Mouse (Mus musculus) heart, embryonic 13.5 days (tissue): Measurements from ENCODE around the gene Igf2bp3. TPM values are rescaled to one million over a fixed set of nuclear protein-coding genes. Genes with fewer than 3 reads are reported as not detected.

ENCODE experiments used
- ATAC-seq: fragments of 200-750 bp; cut with Nextera tagmentation; 2 replicates; pipeline ENCODE4 v1.8.0; 2017; ENCODE audit warnings: moderate TSS enrichment; ENCODE audit not compliant: insufficient number of reproducible peaks, low FRiP score, low TSS enrichment; ENCODE audit errors: extremely low read depth
- H3K27ac ChIP-seq: fragments of 300-500 bp; sonication (generic); replicated peaks from 2 replicates; pipeline ENCODE4 v1.5.1; 2015; ENCODE audit warnings: moderate library complexity, mild to moderate bottlenecking, inconsistent platforms
- H3K27me3 ChIP-seq: fragments of 300-500 bp; sonication (generic); replicated peaks from 2 replicates; pipeline ENCODE4 v1.6.1; 2015; ENCODE audit warnings: mild to moderate bottlenecking, inconsistent platforms
- H3K36me3 ChIP-seq: fragments of 300-500 bp; sonication (generic); 2 replicates; pipeline ENCODE4 v1.6.1; 2015; ENCODE audit warnings: mild to moderate bottlenecking, inconsistent platforms
- H3K4me1 ChIP-seq: fragments of 300-500 bp; sonication (generic); 2 replicates; pipeline ENCODE4 v1.6.1; 2015; ENCODE audit warnings: inconsistent platforms
- H3K4me2 ChIP-seq: fragments of 300-500 bp; sonication (generic); 2 replicates; pipeline ENCODE4 v1.6.1; 2015; ENCODE audit warnings: inconsistent platforms, mild to moderate bottlenecking, moderate library complexity
- H3K4me3 ChIP-seq: fragments of 300-500 bp; sonication (generic); 2 replicates; pipeline ENCODE4 v1.5.1; 2015; ENCODE audit warnings: moderate library complexity, mild to moderate bottlenecking, inconsistent platforms
- H3K9ac ChIP-seq: fragments of 300-500 bp; sonication (generic); 2 replicates; pipeline ENCODE4 v1.6.1; 2015; ENCODE audit warnings: inconsistent platforms, mild to moderate bottlenecking, moderate library complexity
- H3K9me3 ChIP-seq: fragments of 300-500 bp; sonication (generic); 2 replicates; pipeline ENCODE4 v1.6.1; 2016; ENCODE audit warnings: inconsistent platforms
- WGBS: fragments of 180-500 bp; shearing (Covaris S2); methylation state at CpG from one replicate; pipeline ENCODE4 v1.1.7; 2015; ENCODE audit warnings: mixed read lengths; 5-methylcytosine and 5-hydroxymethylcytosine counted together
- polyA plus RNA-seq: library from polyadenylated mRNA; unstranded; fragments of >200 nt; fragmentation: Nextera tagmentation; extraction: Ambion mirVana; gene quantifications from 2 replicates; pipeline ENCODE4 v1.2.1, GENCODE M21; 2015

Gene Igf2bp3
- polyA plus RNA-seq, 1 experiment from 2014 or later, result 39.2 TPM

DNA sequence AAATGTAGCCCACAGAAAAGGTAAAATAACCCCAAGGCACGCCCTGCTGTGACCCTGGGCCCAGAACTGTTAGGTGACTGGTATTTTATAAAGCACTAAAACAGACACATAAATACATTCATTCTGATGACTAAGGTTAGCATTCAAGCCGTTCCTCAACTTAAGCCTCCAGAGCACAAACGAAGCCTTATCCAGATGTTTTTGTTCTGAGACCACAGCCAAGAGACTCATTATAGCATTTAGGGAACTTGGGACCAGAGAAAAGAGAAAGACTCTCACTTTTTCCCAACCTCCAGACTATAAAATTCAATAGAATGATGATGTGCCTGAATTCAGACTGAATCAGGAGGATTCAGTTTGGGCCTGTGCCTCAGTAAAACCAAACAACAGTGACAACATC is 46.1 kb downstream of the Igf2bp3 start:
- ATAC-seq, result no peak
- Histone ChIP-seq H3K4me3 (no peak overlapping the region), H3K27ac (no peak overlapping the region), H3K4me1 (peaks cover 60% of the 10 kb centered on the region), H3K27me3 (no peaks in the 10 kb centered on the region), H3K36me3 (peaks cover 6% of the 10 kb centered on the region; the same call in 1 of the 2 replicates), H3K4me2 (no peak overlapping the region), H3K9ac (no peak overlapping the region), H3K9me3 (no peaks in the 10 kb centered on the region)
- WGBS, result 69% methylated on average over 3 of the region's 3 CpGs

DNA sequence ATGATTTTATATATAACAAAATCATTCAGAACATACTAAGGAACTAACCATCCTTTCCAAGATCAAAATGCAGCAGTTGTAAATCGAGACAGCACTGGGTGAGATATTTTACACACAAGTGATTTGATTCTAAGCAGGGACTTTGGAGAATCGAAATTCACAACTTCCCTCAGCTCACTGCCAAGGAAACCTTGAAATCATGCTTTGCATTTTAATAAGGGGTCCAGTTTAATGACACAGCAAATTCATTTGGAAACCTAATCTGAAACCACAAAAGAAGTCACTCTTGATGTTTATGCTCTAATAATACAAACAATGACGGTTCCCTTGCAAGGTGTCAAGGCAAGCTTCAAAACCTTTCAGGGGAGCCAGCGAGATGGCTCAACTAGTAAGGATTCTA is 47.4 kb downstream of the Igf2bp3 start:
- Histone ChIP-seq H3K27me3 (no peaks in the 10 kb centered on the region), H3K4me2 (no peak overlapping the region), H3K36me3 (peaks cover 6% of the 10 kb centered on the region; the same call in 1 of the 2 replicates), H3K4me3 (no peak overlapping the region), H3K27ac (no peak overlapping the region), H3K9me3 (no peaks in the 10 kb centered on the region), H3K4me1 (peaks cover 57% of the 10 kb centered on the region), H3K9ac (no peak overlapping the region)
- no peak for ATAC-seq
- WGBS, result 81% methylated on average over 4 of the region's 4 CpGs

DNA sequence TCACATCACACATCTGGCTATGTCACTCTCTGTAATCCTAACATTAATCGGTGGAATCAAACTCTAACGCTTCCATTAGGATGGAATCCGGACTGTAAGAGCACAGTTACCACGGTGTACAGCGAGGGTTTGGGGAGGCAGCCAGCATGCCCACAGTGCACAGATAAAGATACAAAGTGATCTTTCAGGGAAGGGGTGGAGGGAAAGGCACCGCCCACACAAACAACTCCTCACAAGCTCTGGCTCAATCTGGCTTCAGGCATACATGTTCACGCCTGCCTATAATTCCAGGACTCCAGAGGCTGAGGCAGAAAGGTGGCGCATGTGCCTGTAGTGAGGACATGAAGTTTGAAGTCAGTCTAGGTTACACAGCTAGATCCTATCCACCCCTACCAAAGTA is 48.4 kb downstream of the Igf2bp3 start:
- no peak overlapping the region for H3K27ac ChIP-seq
- 64% methylated on average over 8 of the region's 8 CpGs for WGBS
- no peaks in the 10 kb centered on the region for H3K27me3 ChIP-seq
- H3K4me3 ChIP-seq, result no peak overlapping the region
- no peaks in the 10 kb centered on the region for H3K9me3 ChIP-seq
- peaks cover 6% of the 10 kb centered on the region; the same call in 1 of the 2 replicates for H3K36me3 ChIP-seq
- H3K4me1 ChIP-seq, result peaks cover 60% of the 10 kb centered on the region
- no peak overlapping the region for H3K4me2 ChIP-seq
- H3K9ac ChIP-seq, result no peak overlapping the region
- ATAC-seq, result no peak

DNA sequence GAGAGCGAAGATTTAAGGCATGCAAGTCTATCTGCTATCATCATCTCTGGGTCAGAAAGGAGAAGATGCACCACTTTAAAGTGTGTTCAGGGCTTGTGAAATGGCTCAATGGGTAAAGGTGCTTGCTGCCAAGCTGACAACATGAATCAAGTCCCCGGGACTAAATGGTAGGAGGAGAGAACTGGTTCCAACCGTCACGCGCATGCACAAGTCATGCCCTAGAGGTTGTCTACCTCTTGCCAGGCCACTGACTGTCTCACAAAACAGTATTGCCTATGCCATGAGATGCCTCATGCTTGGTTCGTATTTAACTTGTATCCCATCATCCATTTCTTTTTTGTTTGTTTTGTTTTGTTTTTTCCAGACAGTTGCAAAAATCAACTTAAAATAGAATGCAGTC is 48.9 kb downstream of the Igf2bp3 start:
- H3K9me3 ChIP-seq, result no peaks in the 10 kb centered on the region
- H3K9ac ChIP-seq, result no peak overlapping the region
- H3K27ac ChIP-seq, result no peak overlapping the region
- H3K4me3 ChIP-seq, result no peak overlapping the region
- no peak overlapping the region for H3K4me2 ChIP-seq
- no peak for ATAC-seq
- peaks cover 6% of the 10 kb centered on the region; the same call in 1 of the 2 replicates for H3K36me3 ChIP-seq
- 88% methylated on average over 6 of the region's 6 CpGs for WGBS
- no peaks in the 10 kb centered on the region for H3K27me3 ChIP-seq
- peaks cover 59% of the 10 kb centered on the region for H3K4me1 ChIP-seq

DNA sequence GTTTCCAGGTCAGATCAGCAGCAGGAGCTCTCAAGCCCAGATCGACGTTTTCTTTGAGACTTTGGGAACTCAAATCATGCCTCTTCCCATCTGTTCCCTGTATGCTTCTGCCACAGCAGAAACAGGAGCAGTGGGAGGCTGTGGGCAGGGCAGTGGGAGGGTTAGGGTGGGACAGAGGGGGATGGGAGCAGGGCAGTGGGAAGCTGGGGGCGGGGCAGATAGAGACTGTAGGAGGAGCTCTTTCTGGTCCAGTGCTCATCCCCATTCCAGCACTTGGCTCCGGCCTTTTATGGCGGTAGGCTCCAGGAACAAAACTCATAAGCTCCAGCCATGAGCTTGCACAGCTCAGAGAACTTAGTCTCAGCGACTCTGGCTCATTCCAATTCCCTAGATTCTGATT is 49.7 kb downstream of the Igf2bp3 start:
- Histone ChIP-seq H3K27ac (no peak overlapping the region), H3K36me3 (peaks cover 6% of the 10 kb centered on the region; the same call in 1 of the 2 replicates), H3K9me3 (no peaks in the 10 kb centered on the region), H3K4me2 (no peak overlapping the region), H3K9ac (no peak overlapping the region), H3K27me3 (no peaks in the 10 kb centered on the region), H3K4me1 (peaks cover 66% of the 10 kb centered on the region), H3K4me3 (no peak overlapping the region)
- WGBS, result 54% methylated on average over 6 of the region's 6 CpGs
- ATAC-seq, result no peak; the same call in 1 of the 2 replicates

DNA sequence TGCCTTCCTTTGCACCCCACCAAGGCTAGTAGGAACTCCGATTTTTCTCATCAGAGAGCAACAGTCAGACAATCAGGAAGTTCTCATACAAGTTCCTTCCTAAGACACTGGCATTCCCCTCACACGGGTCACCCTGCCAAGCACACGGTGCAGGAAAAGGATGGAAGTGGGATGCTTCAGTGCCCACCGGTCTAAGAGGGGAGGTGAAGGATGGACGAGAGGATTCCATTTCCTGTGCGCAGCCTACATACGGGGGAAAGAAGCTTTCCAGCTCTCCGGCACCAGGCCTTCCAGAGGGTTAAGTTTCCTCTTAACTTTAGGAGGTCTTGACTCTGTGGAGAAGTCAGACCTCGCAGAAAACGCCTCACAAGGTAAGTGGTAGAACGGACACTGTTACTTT is 50.1 kb downstream of the Igf2bp3 start:
- H3K36me3 ChIP-seq, result peaks cover 6% of the 10 kb centered on the region; the same call in 1 of the 2 replicates
- H3K4me1 ChIP-seq, result peaks cover 70% of the 10 kb centered on the region
- 71% methylated on average over 11 of the region's 11 CpGs for WGBS
- H3K4me2 ChIP-seq, result no peak overlapping the region
- H3K9ac ChIP-seq, result no peak overlapping the region
- no peak for ATAC-seq
- H3K27me3 ChIP-seq, result no peaks in the 10 kb centered on the region
- H3K4me3 ChIP-seq, result no peak overlapping the region
- H3K9me3 ChIP-seq, result no peaks in the 10 kb centered on the region
- H3K27ac ChIP-seq, result no peak overlapping the region

DNA sequence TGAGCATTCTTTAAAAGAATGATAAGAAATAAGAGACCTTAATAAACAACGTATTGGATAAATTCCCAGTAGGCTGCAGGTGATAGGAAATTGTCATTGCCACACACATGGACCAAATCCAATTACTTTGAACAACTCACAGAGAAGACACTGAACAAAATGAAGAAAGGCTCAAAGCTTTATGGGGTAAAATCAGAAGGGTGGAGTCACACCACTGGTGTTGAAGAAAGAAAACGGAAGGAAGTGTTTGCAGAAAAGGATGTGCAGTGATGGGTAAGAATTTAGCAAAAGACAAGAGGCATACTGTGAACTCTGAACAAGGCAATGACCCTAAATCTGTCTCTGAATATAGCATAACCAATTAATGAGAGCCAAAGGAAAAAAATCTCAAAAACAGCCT is 54.8 kb downstream of the Igf2bp3 start:
- Histone ChIP-seq H3K4me2 (no peak overlapping the region), H3K9ac (no peak overlapping the region), H3K4me3 (no peak overlapping the region), H3K27me3 (no peaks in the 10 kb centered on the region), H3K27ac (no peak overlapping the region), H3K4me1 (peaks cover 74% of the 10 kb centered on the region), H3K9me3 (no peaks in the 10 kb centered on the region), H3K36me3 (no peaks in the 10 kb centered on the region; the same call in 1 of the 2 replicates)
- no peak for ATAC-seq
- 65% methylated on average over 2 of the region's 2 CpGs for WGBS

DNA sequence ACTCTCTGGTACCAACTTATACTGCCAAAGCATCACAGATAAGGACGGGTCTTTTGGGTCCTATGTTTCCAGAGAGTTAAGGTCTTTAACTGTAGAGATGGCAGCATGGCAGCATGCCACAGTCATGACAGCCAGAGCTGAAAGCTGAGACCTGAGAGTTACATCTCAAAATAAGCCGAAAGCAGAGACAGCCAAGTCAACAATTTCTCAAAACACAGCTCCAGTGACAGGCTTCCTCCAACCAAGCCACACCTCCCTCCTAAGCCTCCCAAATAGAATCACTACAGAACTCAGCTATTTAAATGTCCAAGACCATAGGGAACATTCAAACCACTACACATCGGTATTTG is 58.0 kb downstream of the Igf2bp3 start:
- Histone ChIP-seq H3K9ac (no peak overlapping the region), H3K27ac (no peak overlapping the region), H3K9me3 (no peaks in the 10 kb centered on the region), H3K4me2 (no peak overlapping the region), H3K4me1 (peaks cover 57% of the 10 kb centered on the region), H3K36me3 (no peaks in the 10 kb centered on the region; the same call in 1 of the 2 replicates), H3K4me3 (no peak overlapping the region), H3K27me3 (no peaks in the 10 kb centered on the region)
- no peak for ATAC-seq
- 54% methylated on average over 3 of the region's 3 CpGs for WGBS

DNA sequence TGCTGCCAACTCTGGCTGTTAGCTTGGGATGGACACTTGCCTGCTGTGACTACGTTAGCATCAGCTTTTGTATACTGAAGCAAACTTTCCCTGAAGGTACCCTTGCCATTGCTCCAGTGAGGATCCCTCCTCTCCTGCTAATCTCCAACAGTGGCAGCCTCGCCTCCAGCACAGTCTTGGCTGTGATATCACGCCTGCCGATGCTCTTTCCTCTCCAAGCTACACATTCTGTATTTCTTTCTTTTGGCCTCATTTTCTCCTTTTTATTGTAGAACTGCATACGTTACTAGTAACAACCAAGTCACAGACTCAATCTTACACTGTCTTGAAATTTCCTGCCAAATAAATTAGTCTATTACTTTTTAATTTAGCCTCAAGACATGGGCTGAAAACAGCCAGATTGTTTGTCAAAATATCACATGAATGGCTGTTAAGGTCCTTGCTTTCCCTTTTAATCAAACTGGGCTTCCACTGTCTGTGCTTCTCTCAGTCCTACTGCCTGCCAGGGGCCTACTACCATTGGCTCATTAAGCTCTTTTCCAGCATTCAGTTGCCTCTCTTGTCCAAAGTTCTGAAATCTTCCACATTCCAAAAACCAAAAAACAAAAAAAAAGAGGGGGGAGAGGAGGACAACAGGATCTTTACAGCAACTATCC is 58.5 kb downstream of the Igf2bp3 start:
- Histone ChIP-seq H3K27ac (no peak overlapping the region), H3K9me3 (no peaks in the 10 kb centered on the region), H3K9ac (no peak overlapping the region), H3K4me3 (no peak overlapping the region), H3K4me2 (no peak overlapping the region), H3K4me1 (peaks cover 61% of the 10 kb centered on the region), H3K27me3 (no peaks in the 10 kb centered on the region), H3K36me3 (no peaks in the 10 kb centered on the region; the same call in 1 of the 2 replicates)
- WGBS, result 72% methylated on average over 5 of the region's 5 CpGs
- no peak for ATAC-seq

DNA sequence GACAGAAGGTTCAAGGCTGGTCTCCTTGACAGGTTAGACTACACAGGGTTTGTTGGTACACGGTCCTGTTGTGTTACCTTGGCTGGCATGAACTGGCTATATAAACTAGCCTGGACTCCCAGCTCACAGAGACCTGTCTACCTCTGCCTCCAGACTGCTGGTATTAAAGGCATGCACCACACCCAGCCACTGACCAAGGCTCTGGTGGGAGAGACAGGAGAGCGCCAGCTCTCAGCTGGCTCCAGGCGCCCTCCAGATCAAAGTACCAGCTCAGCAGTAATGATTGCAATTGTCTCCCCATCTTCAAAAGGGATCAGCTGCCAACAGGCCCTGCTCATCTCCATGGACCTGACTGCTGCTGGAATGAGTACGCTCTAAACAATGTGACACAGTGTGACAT is 63.3 kb downstream of the Igf2bp3 start:
- WGBS, result 63% methylated on average over 4 of the region's 4 CpGs
- Histone ChIP-seq H3K9ac (no peak overlapping the region), H3K4me3 (no peak overlapping the region), H3K9me3 (no peaks in the 10 kb centered on the region), H3K27ac (no peak overlapping the region), H3K27me3 (no peaks in the 10 kb centered on the region), H3K4me2 (no peak overlapping the region), H3K4me1 (peaks cover 63% of the 10 kb centered on the region), H3K36me3 (no peaks in the 10 kb centered on the region; the same call in 1 of the 2 replicates)
- no peak for ATAC-seq

DNA sequence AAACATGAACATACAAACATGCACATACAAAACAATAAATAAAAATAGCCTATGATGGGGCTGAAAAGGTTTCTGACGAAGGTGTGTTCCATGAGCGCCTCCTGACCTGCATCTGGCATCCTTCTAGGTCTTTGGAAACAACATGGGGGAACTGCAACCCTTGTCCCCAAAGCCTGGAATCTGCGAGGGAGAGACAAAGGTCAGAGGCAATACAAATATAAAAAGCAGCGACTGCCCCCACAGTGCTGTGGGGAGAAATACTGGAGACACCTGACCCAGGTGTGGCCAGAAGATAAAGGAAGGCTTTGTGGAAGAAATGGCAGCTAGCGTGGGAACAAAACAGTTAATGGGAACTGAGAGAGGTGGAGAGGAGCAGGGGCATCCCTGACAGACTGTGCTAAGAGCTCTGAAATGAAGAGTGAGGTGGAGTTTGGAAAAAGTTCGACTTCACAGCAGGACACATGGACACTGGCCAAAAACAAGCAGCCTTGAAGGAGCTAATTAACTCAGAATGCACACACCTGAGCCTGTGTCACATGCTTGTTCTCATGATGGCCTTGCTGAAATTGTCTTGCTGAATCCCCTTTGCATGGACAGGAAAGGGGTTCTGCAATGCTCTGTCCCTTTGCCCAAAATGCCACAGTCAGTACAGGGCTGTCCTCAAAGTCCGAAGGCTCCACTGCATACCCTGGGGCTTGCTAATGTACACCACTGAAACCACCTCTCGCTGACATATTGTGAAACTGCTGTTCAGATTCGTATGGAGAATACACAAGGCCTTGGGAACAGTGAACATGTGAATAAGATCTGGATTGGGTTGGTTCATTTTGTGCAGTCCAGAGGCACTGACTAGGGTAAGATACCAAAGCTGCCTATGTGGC is 64.2 kb downstream of the Igf2bp3 start:
- Histone ChIP-seq H3K9ac (no peak overlapping the region), H3K4me3 (no peak overlapping the region), H3K27ac (no peak overlapping the region), H3K9me3 (no peaks in the 10 kb centered on the region), H3K4me1 (peaks cover 64% of the 10 kb centered on the region), H3K4me2 (no peak overlapping the region), H3K27me3 (no peaks in the 10 kb centered on the region), H3K36me3 (no peaks in the 10 kb centered on the region)
- ATAC-seq, result no peak
- WGBS, result 77% methylated on average over 9 of the region's 9 CpGs
